Mouse (Mus musculus) bone marrow macrophage, adult 2 months (primary cell): ENCODE measurements around the gene Ehbp1. TPM values are rescaled to one million over a fixed set of nuclear protein-coding genes. Genes with fewer than 3 reads are reported as not detected.
A peak's percentile ranks its signal among the peaks of the same experiment; 100 is the strongest.

Source experiments
- H3K27ac ChIP-seq: 2 replicates; pipeline ENCODE4 v1.5.1; 2012; ENCODE audit warnings: low read depth, low read length; ENCODE audit not compliant: insufficient read depth
- H3K4me1 ChIP-seq: 2 replicates; pipeline ENCODE4 v1.6.1; 2012; ENCODE audit warnings: low read length; ENCODE audit not compliant: control insufficient read depth, insufficient read depth
- H3K4me3 ChIP-seq: 2 replicates; pipeline ENCODE4 v1.5.1; 2012; ENCODE audit warnings: mild to moderate bottlenecking, low read length, moderate library complexity; ENCODE audit not compliant: insufficient read depth
- CTCF ChIP-seq: IDR thresholded peaks from 2 replicates; pipeline ENCODE4 v1.5.1; 2012; ENCODE audit warnings: low read depth, mild to moderate bottlenecking, low read length, moderate library complexity
- POLR2A ChIP-seq: IDR thresholded peaks from 2 replicates; pipeline ENCODE4 v1.6.1; 2012; ENCODE audit warnings: mild to moderate bottlenecking, low read depth, low read length, borderline replicate concordance
- polyA plus RNA-seq: library from polyadenylated mRNA; stranded (reverse); fragments of >200 nt; gene quantifications from 2 replicates; pipeline ENCODE4 v1.2.4, GENCODE M21; 2012; ENCODE audit not compliant: missing spikeins, insufficient read depth, insufficient read length

Ehbp1 gene
- polyA plus RNA-seq, 1 experiment, result 5.5 TPM

DNA sequence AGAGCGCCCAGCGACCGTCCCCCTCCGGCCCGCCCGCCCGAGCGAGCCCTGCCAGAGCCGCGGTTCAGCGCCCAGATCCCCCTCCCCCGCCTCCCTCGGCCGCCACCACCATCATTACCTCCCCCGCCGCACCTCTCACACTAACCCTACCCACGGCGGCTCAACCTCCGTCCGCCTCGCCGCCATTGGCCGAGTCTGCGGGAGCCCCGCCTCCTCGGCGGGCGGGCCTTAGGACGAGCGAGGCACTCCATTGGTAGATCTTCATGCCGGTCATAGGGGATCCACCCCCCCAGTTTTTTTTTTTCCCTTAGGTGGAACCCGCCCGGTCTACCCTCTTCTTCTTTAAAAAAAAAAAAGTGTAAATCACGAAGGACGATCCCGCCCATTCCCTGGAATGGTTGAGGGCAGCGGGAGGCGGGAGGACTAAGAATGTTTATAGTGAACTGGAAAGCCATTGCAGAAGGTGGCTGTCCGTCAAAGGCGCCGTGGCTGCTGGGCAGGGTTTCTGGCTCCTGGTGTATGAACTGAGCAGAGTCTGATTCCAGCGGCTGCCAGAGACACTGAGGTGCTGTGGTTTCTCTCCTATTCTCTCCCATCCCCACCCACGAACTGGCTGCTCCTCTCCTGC lies 55.1 kb downstream of the Ehbp1 start:
- H3K4me3 ChIP-seq, result peak overlapping the region; percentile 88
- H3K27ac ChIP-seq, result peak overlapping the region; percentile 47
- TF ChIP-seq POLR2A, result no peak
- peaks cover 12% of the 10 kb centered on the region for H3K4me1 ChIP-seq

DNA sequence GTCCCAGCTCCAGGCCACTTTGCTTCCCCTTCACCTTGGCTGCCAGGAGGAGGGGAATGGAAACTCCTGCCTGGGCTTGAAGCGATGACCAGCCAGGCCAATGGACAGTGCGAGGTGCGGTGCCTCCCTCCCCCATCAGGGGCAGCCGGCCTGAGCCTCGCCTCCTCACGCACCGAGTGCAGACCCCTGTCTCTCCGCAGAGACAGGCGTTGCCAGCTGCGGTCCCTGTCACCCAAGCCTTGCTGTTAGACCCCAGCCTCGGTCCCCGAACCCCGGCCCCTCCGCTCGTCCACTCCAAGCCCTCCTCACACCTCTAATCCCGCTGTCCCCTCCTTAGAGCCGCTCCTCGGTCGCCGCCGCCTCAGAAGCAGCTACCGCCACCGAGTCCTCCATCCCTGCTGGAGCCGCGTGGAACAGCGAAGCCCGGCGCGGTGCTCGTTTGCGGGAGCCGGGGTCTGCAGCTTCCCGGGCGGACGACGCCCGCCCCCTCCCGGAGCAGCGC lies 55.7 kb downstream of the Ehbp1 start:
- Histone ChIP-seq H3K27ac (no peak overlapping the region), H3K4me1 (peaks cover 12% of the 10 kb centered on the region), H3K4me3 (peak overlapping the region; percentile 88)
- TF ChIP-seq CTCF (no peak), POLR2A (no peak)

DNA sequence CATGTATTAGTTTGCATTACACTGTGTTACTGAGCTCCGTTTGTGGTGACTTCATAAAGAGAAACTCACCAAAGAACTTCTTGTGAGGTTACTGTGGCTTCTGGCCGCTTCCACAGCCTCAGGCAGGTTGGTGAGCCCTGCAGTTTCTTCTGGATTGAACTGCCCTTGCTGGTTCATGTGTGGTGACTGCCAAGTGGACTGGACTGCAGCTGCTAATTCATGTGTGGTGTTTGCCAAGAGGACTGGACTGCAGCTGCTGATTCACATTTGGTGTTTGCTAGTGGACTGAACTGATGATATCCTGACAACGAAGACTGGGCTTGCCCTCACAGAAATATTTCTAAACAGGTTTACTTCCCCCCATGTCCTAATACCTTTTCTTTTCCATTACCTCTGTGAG lies 65.4 kb downstream of the Ehbp1 start:
- Histone ChIP-seq H3K4me1 (peaks cover 10% of the 10 kb centered on the region), H3K4me3 (no peak overlapping the region)
- TF ChIP-seq POLR2A (no peak), CTCF (no peak)

DNA sequence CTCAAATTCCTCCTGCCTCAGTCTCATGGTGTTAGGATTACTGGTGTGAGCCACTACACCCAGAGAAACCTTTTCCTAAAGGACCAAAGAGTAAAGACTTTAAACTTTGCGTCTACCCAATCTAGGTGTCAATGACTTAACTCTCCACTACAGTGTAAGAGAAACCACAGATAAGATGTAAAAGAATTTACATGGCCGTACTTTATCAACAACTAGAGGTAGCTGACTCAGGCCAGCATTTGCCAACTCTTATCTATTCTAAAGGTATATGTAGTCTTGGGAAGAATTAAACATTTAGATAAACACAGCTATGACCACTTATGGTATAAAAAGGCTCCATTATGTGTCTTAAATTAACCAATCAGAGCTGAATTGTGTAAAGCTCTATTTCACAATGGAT lies 67.9 kb downstream of the Ehbp1 start:
- TF ChIP-seq POLR2A (no peak), CTCF (no peak)
- no peak overlapping the region for H3K4me3 ChIP-seq
- no peak overlapping the region for H3K27ac ChIP-seq
- H3K4me1 ChIP-seq, result peaks cover 15% of the 10 kb centered on the region

More for the DNA sequence above, 65.4 kb downstream of the Ehbp1 start:
- no peak overlapping the region for H3K27ac ChIP-seq

DNA sequence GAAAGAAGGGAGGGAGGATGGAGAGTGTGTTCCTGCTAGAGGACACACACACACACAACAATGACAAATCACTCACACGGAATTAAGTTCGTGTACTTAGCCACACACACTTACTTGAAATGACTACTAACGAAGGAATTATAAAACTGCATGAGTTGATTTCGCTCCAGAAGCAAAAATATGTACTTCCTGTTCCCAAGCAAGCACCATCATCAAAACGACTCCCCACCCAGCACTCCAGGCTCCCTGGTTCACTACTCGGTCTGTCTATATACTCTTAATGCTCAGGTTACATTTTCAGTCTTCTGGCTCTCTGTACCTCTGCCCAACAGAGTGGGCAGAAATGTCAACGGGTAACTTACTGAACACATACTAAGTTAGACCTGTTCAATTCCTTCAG lies 68.7 kb downstream of the Ehbp1 start:
- Histone ChIP-seq H3K4me3 (no peak overlapping the region), H3K4me1 (peaks cover 15% of the 10 kb centered on the region), H3K27ac (no peak overlapping the region)
- TF ChIP-seq POLR2A, result no peak
- TF ChIP-seq CTCF, result no peak

DNA sequence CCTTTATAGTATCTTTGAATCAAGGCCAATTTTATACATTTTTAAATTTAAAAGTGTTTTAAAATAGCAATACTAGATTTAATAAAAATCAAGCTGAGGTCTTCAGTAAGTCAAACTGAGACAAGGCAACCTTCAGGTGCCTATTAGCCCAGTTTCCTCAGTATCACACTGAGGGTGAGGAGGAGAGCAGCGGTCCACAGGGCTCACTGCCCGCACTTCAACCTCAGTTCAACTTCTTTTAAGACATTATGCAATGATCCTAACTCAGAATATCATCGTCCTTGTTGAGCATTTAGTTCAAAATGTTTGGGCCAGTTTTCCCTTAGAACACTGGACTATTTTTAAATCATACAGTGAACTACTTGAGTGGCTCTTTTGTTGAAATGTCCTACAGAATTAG lies 70.2 kb downstream of the Ehbp1 start:
- Histone ChIP-seq H3K27ac (no peak overlapping the region), H3K4me1 (peaks cover 12% of the 10 kb centered on the region), H3K4me3 (no peak overlapping the region)
- TF ChIP-seq POLR2A (no peak), CTCF (no peak)

DNA sequence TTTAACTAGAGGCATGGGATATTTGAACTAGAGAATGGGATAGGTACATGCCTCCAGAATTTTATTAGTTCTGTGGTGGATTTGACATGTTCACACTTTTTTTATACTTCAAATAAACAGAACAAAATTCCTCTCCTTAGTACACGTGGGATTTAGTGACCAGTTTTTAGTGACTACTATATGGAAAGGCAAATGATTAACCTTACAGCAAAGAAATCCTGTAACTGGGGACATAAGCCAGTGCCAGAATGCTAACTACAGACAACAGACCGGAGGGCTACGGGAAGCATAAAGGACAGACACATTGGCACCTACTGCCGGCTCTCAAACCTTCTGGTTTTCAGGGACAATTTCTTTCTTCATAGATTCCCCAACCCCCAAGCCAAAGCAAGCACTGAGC lies 72.4 kb downstream of the Ehbp1 start:
- Histone ChIP-seq H3K4me1 (peaks cover 12% of the 10 kb centered on the region), H3K4me3 (no peak overlapping the region), H3K27ac (no peak overlapping the region)
- TF ChIP-seq CTCF (no peak), POLR2A (no peak)

DNA sequence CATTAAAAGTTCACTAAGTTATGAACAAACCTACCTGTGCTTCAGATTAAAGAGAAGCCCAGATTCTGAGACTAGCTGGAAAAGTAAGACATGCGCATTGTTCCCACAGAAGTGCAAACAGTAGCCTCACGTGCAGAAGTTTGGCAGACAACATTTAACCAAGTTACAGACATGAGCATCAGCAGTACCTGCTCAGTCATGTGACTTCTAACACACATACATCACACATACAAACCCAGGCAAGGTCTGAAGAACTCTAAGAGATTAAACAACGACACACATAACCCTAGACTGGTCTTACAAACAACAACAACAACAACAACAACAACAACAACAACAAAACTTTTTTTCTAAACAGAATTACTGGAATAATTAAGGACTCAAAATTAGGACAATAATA lies 72.9 kb downstream of the Ehbp1 start:
- H3K4me1 ChIP-seq, result peaks cover 12% of the 10 kb centered on the region
- no peak for TF ChIP-seq CTCF
- no peak for TF ChIP-seq POLR2A

DNA sequence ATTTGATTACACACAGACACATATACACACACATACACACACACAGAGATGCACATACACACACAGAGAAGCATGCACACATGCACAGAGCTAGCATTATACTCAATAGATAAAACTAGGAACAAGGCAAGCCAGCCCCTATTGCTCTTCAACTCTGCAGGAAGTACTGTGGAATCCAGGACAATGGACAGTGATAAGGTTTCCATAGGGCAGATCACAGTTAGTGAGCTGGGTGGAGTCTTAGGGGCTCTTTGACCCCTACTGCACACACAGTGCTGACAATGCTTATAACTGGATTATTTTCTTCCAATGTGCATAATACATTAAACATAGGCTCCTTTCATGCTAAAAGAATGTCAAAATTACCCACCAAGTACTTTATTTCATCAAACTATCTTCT lies 75.1 kb downstream of the Ehbp1 start:
- TF ChIP-seq CTCF (no peak), POLR2A (no peak)
- no peak overlapping the region for H3K4me3 ChIP-seq
- peaks cover 6% of the 10 kb centered on the region for H3K4me1 ChIP-seq
- no peak overlapping the region for H3K27ac ChIP-seq

More for the DNA sequence above, 72.9 kb downstream of the Ehbp1 start:
- H3K27ac ChIP-seq, result no peak overlapping the region
- no peak overlapping the region for H3K4me3 ChIP-seq

DNA sequence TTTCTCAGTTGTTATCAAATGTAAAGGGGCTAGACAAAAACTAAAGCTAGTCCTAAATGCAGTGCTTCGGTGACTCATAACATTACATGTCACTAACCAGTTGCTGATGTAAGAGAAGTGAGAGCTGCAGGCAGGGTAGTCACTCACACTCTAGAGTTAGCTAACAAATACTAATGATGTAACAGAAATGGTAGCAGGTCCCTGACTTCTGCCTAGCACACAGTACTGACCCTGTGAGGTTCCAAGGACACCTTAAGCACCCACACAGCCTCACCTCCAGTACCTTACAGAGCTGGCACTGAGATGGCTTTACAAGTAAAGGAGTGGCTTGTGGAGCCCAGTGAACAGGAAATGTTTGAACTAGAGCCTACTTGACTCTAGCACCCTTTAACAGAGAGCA lies 86.7 kb downstream of the Ehbp1 start:
- H3K27ac ChIP-seq, result no peak overlapping the region

More for the DNA sequence above, 86.7 kb downstream of the Ehbp1 start:
- H3K4me1 ChIP-seq, result peaks cover 5% of the 10 kb centered on the region; the same call in 1 of the 2 replicates
- H3K4me3 ChIP-seq, result no peak overlapping the region
- TF ChIP-seq POLR2A, result no peak
- no peak for TF ChIP-seq CTCF
